Mouse (Mus musculus) kidney, postnatal 0 days (tissue): ENCODE data around the gene Nt5c3. TPM values are rescaled to one million over a fixed set of nuclear protein-coding genes. Genes with fewer than 3 reads are reported as not detected.
"Not testable (repeated sequence)": the region's sequence is repeated elsewhere in the genome, so short reads cannot be mapped to it uniquely, and the experiment has no call there.

ENCODE experiments used
- ATAC-seq: fragments of 200-750 bp; cut with Nextera tagmentation; replicated peaks from 2 replicates; pipeline ENCODE4 v1.8.0; 2017; ENCODE audit warnings: low read depth, moderate number of reproducible peaks, moderate TSS enrichment, moderate library complexity; ENCODE audit not compliant: low FRiP score
- DNase-seq: peaks from one replicate; pipeline ENCODE4 v3.0.0-alpha.2; 2016; ENCODE audit warnings: low spot score
- H3K27ac ChIP-seq: fragments of 300-500 bp; sonication (generic); 2 replicates; pipeline ENCODE4 v1.5.1; 2014; ENCODE audit warnings: mild to moderate bottlenecking
- H3K27me3 ChIP-seq: fragments of 300-500 bp; sonication (generic); 2 replicates; pipeline ENCODE4 v1.6.1; 2014; ENCODE audit warnings: low read length, mixed read lengths; ENCODE audit not compliant: insufficient read depth
- H3K36me3 ChIP-seq: fragments of 300-500 bp; sonication (generic); 2 replicates; pipeline ENCODE4 v1.6.1; 2014; ENCODE audit warnings: low read length, mixed read lengths; ENCODE audit not compliant: insufficient read depth
- H3K4me1 ChIP-seq: fragments of 300-500 bp; sonication (generic); replicated peaks from 2 replicates; pipeline ENCODE4 v1.6.1; 2014; ENCODE audit warnings: antibody characterized with exemption, low read length, mixed read lengths; ENCODE audit not compliant: insufficient read depth
- H3K4me2 ChIP-seq: fragments of 300-500 bp; sonication (generic); 2 replicates; pipeline ENCODE4 v1.6.1; 2014; ENCODE audit warnings: mild to moderate bottlenecking, low read length, moderate library complexity, mixed read lengths
- H3K4me3 ChIP-seq: fragments of 300-500 bp; sonication (generic); replicated peaks from 2 replicates; pipeline ENCODE4 v1.5.1; 2014; ENCODE audit warnings: low read depth, low read length
- H3K9ac ChIP-seq: fragments of 300-500 bp; sonication (generic); 2 replicates; pipeline ENCODE4 v1.6.1; 2014; ENCODE audit warnings: low read depth, low read length
- H3K9me3 ChIP-seq: fragments of 300-500 bp; sonication (generic); replicated peaks from 2 replicates; pipeline ENCODE4 v1.6.1; 2016; ENCODE audit warnings: low read length, inconsistent platforms, mixed read lengths
- CTCF ChIP-seq: IDR thresholded peaks from 2 replicates; pipeline ENCODE4 v1.5.1; 2016; ENCODE audit warnings: antibody characterized with exemption, low read depth, mild to moderate bottlenecking, moderate library complexity
- WGBS: fragments of 180-500 bp; shearing (Covaris S2); extraction: QIAGEN DNeasy Blood & Tissue Kit; methylation state at CpG from one replicate; pipeline ENCODE4 v1.1.7; 2014; 5-methylcytosine and 5-hydroxymethylcytosine counted together
- polyA plus RNA-seq: library from polyadenylated mRNA; unstranded; fragments of >200 nt; fragmentation: Nextera tagmentation; extraction: Ambion mirVana; gene quantifications from 2 replicates; pipeline ENCODE4 v1.2.1, GENCODE M21; 2015

The Nt5c3 gene
- polyA plus RNA-seq, 1 experiment from 2014 or later: 82.4 TPM

- Histone ChIP-seq H3K4me1 (0 out of 2 replicates have a peak, but pooled peaks cover 3% of the 10 kb centered on the region), H3K9ac (no peak overlapping the region), H3K27me3 (no peaks in the 10 kb centered on the region), H3K4me2 (no peak overlapping the region), H3K36me3 (peaks cover 7% of the 10 kb centered on the region; the same call in 1 of the 2 replicates), H3K27ac (no peak overlapping the region), H3K4me3 (no peak overlapping the region), H3K9me3 (no peaks in the 10 kb centered on the region)
- TF ChIP-seq CTCF: no peak
- DNase-seq: no peak
- no peak for ATAC-seq
- 55% methylated on average over 2 of the region's 2 CpGs for WGBS
Observed at GRCm38 (mm10) chr6:56870027-56870426, 53.7 kb downstream of the Nt5c3 start.

DNA sequence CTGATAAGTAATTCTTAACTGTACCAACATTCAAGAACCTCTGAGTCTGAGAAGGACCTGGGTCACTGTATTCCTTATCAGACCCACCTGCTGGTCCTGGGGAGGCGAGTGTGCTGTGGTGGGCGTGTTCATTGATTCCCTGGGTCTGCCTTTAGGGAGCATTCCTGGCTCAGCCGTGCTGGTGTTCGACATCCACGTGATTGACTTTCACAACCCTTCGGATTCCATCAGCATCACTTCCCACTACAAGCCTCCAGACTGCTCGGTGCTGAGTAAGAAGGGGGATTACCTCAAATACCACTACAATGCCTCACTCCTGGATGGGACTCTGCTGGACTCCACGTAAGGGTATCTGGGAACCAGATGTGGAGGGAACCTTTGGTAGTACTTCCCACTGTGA lies 55.2 kb downstream of the Nt5c3 start:
- H3K36me3 ChIP-seq: peaks cover 5% of the 10 kb centered on the region; the same call in 1 of the 2 replicates
- no peak overlapping the region for H3K9ac ChIP-seq
- ATAC-seq (no peak), DNase-seq (no peak)
- no peak overlapping the region for H3K27ac ChIP-seq
- H3K4me3 ChIP-seq: no peak overlapping the region
- H3K27me3 ChIP-seq: no peaks in the 10 kb centered on the region
- H3K4me2 ChIP-seq: no peak overlapping the region
- H3K4me1 ChIP-seq: 0 out of 2 replicates have a peak, but pooled peaks cover 3% of the 10 kb centered on the region
- no peak for TF ChIP-seq CTCF
- no peaks in the 10 kb centered on the region for H3K9me3 ChIP-seq
- WGBS: 82% methylated on average over 8 of the region's 8 CpGs

DNA sequence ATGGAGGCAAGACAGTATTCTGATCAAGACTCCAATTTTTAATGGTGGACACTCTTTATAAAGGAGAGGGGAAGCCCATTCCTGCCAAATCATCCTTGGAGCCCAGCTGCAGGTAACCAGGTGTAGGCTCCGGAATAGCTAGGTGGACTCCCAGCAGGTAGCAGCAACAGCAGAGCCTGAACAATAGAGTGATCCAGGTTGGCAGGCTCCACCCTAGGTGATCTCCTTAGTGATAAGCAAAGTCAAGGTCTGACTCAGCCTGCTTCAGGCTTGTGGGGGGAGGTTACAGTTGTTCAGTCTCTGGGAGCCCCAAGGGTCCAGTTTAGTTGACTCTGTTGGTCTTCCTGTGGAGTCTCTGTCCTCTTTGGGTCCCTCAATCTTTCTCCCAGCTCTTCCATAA lies 56.8 kb downstream of the Nt5c3 start:
- not testable (repeated sequence) for H3K4me2 ChIP-seq, H3K9ac ChIP-seq, H3K4me1 ChIP-seq, H3K4me3 ChIP-seq, H3K27ac ChIP-seq, DNase-seq, ATAC-seq, H3K27me3 ChIP-seq, H3K9me3 ChIP-seq, H3K36me3 ChIP-seq
- WGBS: 93% methylated on average over 1 of the region's 1 CpGs

DNA sequence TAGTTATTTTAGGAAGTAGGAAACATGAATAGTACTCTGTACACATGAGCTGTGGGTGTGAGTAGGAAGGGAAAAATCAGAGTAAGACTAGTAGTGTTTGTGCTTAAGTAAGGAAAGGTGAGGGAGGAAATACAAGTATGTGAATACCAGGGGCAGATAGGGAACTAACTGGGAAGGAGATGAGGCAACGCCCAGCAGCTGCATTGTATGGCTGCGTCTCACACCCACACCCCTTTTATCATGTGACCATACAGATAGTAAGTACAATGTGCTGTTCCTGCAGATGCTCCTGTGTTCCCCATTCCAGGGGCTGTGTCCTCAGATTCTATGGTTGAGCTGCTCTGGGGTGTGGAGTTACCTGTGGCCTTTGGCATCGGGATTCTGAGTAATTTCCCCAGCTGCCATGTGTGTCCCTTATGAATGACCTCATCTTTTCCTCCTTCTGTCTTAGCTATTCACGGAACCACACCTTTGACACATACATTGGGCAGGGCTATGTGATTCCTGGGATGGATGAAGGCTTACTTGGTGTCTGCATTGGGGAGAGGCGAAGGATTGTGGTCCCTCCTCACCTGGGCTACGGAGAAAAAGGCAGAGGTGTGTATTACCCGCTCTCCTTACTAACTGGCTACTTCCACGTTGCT lies 63.4 kb downstream of the Nt5c3 start:
- WGBS: 91% methylated on average over 8 of the region's 8 CpGs
- Histone ChIP-seq H3K4me3 (no peak overlapping the region), H3K9me3 (no peaks in the 10 kb centered on the region), H3K27me3 (no peaks in the 10 kb centered on the region), H3K4me2 (no peak overlapping the region), H3K36me3 (peaks cover 7% of the 10 kb centered on the region; the same call in 1 of the 2 replicates), H3K9ac (no peak overlapping the region), H3K4me1 (no peaks in the 10 kb centered on the region), H3K27ac (no peak overlapping the region)
- ATAC-seq (no peak), DNase-seq (no peak)
- no peak for TF ChIP-seq CTCF

GRCm38 (mm10) chr6:56856748-56857147 lies 67.0 kb downstream of the Nt5c3 start:
- Histone ChIP-seq H3K4me1 (no peaks in the 10 kb centered on the region), H3K9me3 (no peaks in the 10 kb centered on the region), H3K9ac (no peak overlapping the region), H3K27ac (no peak overlapping the region), H3K4me3 (no peak overlapping the region), H3K27me3 (no peaks in the 10 kb centered on the region), H3K36me3 (peaks cover 10% of the 10 kb centered on the region), H3K4me2 (no peak overlapping the region)
- ATAC-seq (no peak), DNase-seq (no peak)
- TF ChIP-seq CTCF: no peak
- WGBS: 75% methylated on average over 5 of the region's 5 CpGs

- no peak overlapping the region for H3K4me3 ChIP-seq
- WGBS: 84% methylated on average over 8 of the region's 8 CpGs
Observed at GRCm38 (mm10) chr6:56854803-56855202, 68.9 kb downstream of the Nt5c3 start.

DNA sequence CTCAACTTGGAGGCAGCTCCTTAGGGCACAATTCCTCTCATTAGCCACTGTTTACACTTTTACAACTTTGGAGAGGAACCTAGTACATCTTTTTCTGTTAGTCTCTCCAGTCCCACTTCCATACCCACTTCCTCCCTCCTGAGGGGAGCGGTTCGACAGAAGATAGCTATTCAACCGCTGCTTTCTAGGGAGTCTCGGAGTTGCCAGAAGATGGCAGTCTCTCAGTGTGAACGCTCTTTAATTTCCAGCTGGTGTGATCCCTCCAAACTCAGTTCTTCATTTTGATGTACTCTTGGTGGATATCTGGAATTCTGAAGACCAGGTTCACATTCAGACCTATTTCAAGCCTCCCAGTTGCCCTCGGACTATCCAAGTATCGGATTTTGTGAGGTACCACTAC lies 73.4 kb downstream of the Nt5c3 start:
- H3K36me3 ChIP-seq: peaks cover 9% of the 10 kb centered on the region; the same call in 1 of the 2 replicates
- ATAC-seq: no peak
- whole genome bisulfite sequencing: 77% methylated on average over 7 of the region's 7 CpGs
- H3K4me2 ChIP-seq: no peak overlapping the region
- H3K9ac ChIP-seq: no peak overlapping the region
- no peak overlapping the region for H3K27ac ChIP-seq
- no peaks in the 10 kb centered on the region for H3K27me3 ChIP-seq
- H3K9me3 ChIP-seq: no peaks in the 10 kb centered on the region
- H3K4me3 ChIP-seq: no peak overlapping the region
- peak; percentile 19 for DNase-seq
- peak; percentile 60 for TF ChIP-seq CTCF
- no peaks in the 10 kb centered on the region for H3K4me1 ChIP-seq

More at GRCm38 (mm10) chr6:56854803-56855202, 68.9 kb downstream of the Nt5c3 start:
- Histone ChIP-seq H3K9me3 (no peaks in the 10 kb centered on the region), H3K4me2 (no peak overlapping the region), H3K27ac (no peak overlapping the region), H3K4me1 (no peaks in the 10 kb centered on the region), H3K9ac (no peak overlapping the region), H3K36me3 (peaks cover 9% of the 10 kb centered on the region; the same call in 1 of the 2 replicates), H3K27me3 (no peaks in the 10 kb centered on the region)
- DNase-seq: no peak
- no peak for TF ChIP-seq CTCF
- ATAC-seq: no peak
